Mouse (Mus musculus) intestine, embryonic 14.5 days (tissue): ENCODE data around the gene Gm10720. TPM values are rescaled to one million over a fixed set of nuclear protein-coding genes. Genes with fewer than 3 reads are reported as not detected.
"Not testable (repeated sequence)": the region's sequence is repeated elsewhere in the genome, so short reads cannot be mapped to it uniquely, and the experiment has no call there.

Experiments
- ATAC-seq: fragments of 200-750 bp; cut with Nextera tagmentation; replicated peaks from 2 replicates; pipeline ENCODE4 v1.8.0; 2017; ENCODE audit warnings: low read depth, moderate number of reproducible peaks, moderate TSS enrichment, moderate library complexity; ENCODE audit not compliant: low FRiP score, low TSS enrichment
- DNase-seq: peaks from one replicate; pipeline ENCODE4 v3.0.0-alpha.2; 2018; ENCODE audit warnings: low spot score
- H3K27ac ChIP-seq: fragments of 300-500 bp; sonication (generic); 2 replicates; pipeline ENCODE4 v1.5.1; 2014; ENCODE audit warnings: low read depth, mild to moderate bottlenecking, control low read depth
- H3K27me3 ChIP-seq: fragments of 300-500 bp; sonication (generic); replicated peaks from 2 replicates; pipeline ENCODE4 v1.6.1; 2014; ENCODE audit warnings: low read length, control low read depth; ENCODE audit not compliant: control insufficient read depth, insufficient read depth
- H3K36me3 ChIP-seq: fragments of 300-500 bp; sonication (generic); 2 replicates; pipeline ENCODE4 v1.6.1; 2014; ENCODE audit warnings: low read length, control low read depth; ENCODE audit not compliant: control insufficient read depth, insufficient read depth
- H3K4me1 ChIP-seq: fragments of 300-500 bp; sonication (generic); replicated peaks from 2 replicates; pipeline ENCODE4 v1.6.1; 2014; ENCODE audit warnings: low read length, control low read depth, mixed read lengths; ENCODE audit not compliant: control insufficient read depth, insufficient read depth
- H3K4me2 ChIP-seq: fragments of 300-500 bp; sonication (generic); 2 replicates; pipeline ENCODE4 v1.6.1; 2014; ENCODE audit warnings: low read length
- H3K4me3 ChIP-seq: fragments of 300-500 bp; sonication (generic); 2 replicates; pipeline ENCODE4 v1.5.1; 2014; ENCODE audit warnings: low read depth, low read length, control low read depth, mixed read lengths
- H3K9ac ChIP-seq: fragments of 300-500 bp; sonication (generic); 2 replicates; pipeline ENCODE4 v1.6.1; 2014; ENCODE audit warnings: mild to moderate bottlenecking, low read length
- H3K9me3 ChIP-seq: fragments of 300-500 bp; sonication (generic); 2 replicates; pipeline ENCODE4 v1.6.1; 2016; ENCODE audit warnings: low read length, control low read depth; ENCODE audit not compliant: control insufficient read depth
- WGBS: fragments of 180-500 bp; shearing (Covaris S2); extraction: QIAGEN DNeasy Blood & Tissue Kit; methylation state at CpG from one replicate; pipeline ENCODE4 v1.1.7; 2014; 5-methylcytosine and 5-hydroxymethylcytosine counted together
- microRNA-seq: library from miRNA; unstranded; fragments of <30 nt; microRNA quantifications from one replicate; pipeline ENCODE4, GENCODE M21; 2016
- polyA plus RNA-seq: library from polyadenylated mRNA; unstranded; fragments of >200 nt; fragmentation: Nextera tagmentation; extraction: Ambion mirVana; gene quantifications from 2 replicates; pipeline ENCODE4 v1.2.1, GENCODE M21; 2014

The Gm10720 gene
- polyA plus RNA-seq, 1 experiment from 2014 or later: not detected

DNA sequence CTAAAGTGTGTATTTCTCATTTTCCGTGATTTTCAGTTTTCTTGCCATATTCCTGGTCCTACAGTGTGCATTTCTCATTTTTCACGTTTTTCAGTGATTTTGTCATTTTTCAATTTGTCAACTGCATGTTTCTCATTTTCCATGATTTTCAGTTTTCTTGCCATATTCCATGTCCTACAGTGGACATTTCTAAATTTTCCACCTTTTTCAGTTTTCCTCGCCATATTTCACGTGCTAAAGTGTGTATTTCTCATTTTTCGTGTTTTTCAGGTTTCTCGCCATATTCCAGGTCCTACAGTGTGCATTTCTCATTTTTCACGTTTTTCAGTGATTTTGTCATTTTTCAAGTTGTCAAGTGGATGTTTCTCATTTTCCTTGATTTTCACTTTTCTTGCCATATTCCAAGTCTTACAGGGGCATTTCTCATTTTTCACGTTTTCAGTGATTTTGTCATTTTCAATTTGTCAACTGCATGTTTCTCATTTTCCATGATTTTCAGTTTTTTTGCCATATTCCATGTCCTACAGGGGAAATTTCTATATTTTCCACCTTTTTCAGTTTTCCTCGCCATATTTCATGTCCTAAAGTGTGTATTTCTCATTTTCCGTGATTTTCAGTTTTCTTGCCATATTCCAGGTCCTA is 15.3 kb downstream of the Gm10720 start:
- not testable (repeated sequence) for H3K4me2 ChIP-seq, H3K4me3 ChIP-seq, H3K4me1 ChIP-seq, ATAC-seq, H3K9me3 ChIP-seq, H3K27me3 ChIP-seq, H3K36me3 ChIP-seq, H3K9ac ChIP-seq, H3K27ac ChIP-seq
- 63% methylated on average over 2 of the region's 10 CpGs for WGBS
- peak; percentile 89 for DNase-seq

DNA sequence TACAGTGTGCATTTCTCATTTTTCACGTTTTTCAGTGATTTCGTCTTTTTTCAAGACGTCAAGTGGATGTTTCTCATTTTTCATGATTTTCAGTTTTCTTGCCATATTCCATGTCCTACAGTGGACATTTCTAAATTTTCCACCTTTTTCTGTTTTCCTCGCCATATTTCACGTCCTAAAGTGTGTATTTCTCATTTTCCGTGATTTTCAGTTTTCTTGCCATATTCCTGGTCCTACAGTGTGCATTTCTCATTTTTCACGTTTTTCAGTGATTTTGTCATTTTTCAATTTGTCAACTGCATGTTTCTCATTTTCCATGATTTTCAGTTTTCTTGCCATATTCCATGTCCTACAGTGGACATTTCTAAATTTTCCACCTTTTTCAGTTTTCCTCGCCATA is 18.8 kb downstream of the Gm10720 start, which contains the start of gene Gm17535:
Gene Gm17535 (plus strand): TSS at position 301 of the 400 bp plus-strand sequence.
- not testable (repeated sequence) for H3K36me3 ChIP-seq, DNase-seq, H3K4me3 ChIP-seq, H3K4me1 ChIP-seq, H3K9me3 ChIP-seq, H3K4me2 ChIP-seq, H3K27ac ChIP-seq, ATAC-seq, H3K27me3 ChIP-seq, H3K9ac ChIP-seq
- no CpG with 5 or more reads among the region's 8 CpGs for WGBS

DNA sequence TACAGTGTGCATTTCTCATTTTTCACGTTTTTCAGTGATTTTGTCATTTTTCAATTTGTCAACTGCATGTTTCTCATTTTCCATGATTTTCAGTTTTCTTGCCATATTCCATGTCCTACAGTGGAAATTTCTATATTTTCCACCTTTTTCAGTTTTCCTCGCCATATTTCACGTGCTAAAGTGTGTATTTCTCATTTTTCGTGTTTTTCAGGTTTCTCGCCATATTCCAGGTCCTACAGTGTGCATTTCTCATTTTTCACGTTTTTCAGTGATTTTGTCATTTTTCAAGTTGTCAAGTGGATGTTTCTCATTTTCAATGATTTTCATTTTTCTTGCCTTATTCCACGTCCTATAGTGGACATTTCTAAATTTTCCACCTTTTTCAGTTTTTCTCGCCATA is 21.1 kb downstream of the Gm10720 start, which contains the start of gene Gm10715:
Gene Gm10715 (plus strand): TSS at position 301 of the 400 bp plus-strand sequence.
- not testable (repeated sequence) for H3K27me3 ChIP-seq, DNase-seq, ATAC-seq, H3K9ac ChIP-seq, H3K4me1 ChIP-seq, H3K4me3 ChIP-seq, H3K4me2 ChIP-seq, H3K9me3 ChIP-seq, H3K36me3 ChIP-seq, H3K27ac ChIP-seq
- WGBS: 74% methylated on average over 6 of the region's 8 CpGs

DNA sequence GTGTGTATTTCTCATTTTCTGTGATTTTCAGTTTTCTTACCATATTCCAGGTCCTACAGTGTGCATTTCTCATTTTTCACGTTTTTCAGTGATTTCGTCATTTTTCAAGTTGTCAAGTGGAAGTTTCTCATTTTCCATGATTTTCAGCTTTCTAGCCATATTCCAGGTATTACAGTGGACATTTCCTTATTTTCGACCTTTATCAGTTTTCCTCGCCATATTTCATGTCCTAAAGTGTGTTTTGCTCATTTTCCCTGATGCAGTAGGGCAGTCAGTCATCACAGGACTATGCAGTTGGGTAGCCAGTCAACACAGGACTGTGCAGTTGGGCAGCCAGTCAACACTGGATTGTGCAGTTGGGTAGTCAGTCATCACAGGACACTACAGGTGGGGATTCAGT is 22.7 kb downstream of the Gm10720 start:
- not testable (repeated sequence) for H3K9me3 ChIP-seq, H3K36me3 ChIP-seq, H3K4me2 ChIP-seq, H3K27ac ChIP-seq, H3K9ac ChIP-seq, DNase-seq, ATAC-seq, H3K4me3 ChIP-seq, H3K27me3 ChIP-seq, H3K4me1 ChIP-seq
- 60% methylated on average over 4 of the region's 4 CpGs for WGBS

Small RNAs within 50 kb of the gene (microRNA-seq; reads per million reads assigned to microRNA genes)
- not detected for gene Mir101c

Other genes starting within 250 kb of the Gm10720 start
- not detected in 2 replicates for gene Gm10722, start 14.7 kb upstream of the Gm10720 start, polyA plus RNA-seq
- not detected in 2 replicates for gene Gm11168, start 12.3 kb upstream of the Gm10720 start, polyA plus RNA-seq
- not detected in 2 replicates for gene Gm10721, start 2.5 kb upstream of the Gm10720 start, polyA plus RNA-seq
- not detected in 2 replicates for gene Gm10719, start 1.8 kb downstream of the Gm10720 start, polyA plus RNA-seq
- gene Gm10718, start 7.9 kb downstream of the Gm10720 start, polyA plus RNA-seq: 0.32 and 0.81 TPM in 2 replicates
- gene Gm10717, start 9.8 kb downstream of the Gm10720 start, polyA plus RNA-seq: not detected in 2 replicates
- gene Gm17535, start 18.9 kb downstream of the Gm10720 start, polyA plus RNA-seq: not detected in 2 replicates
- gene Gm10715, start 21.2 kb downstream of the Gm10720 start, polyA plus RNA-seq: not detected in 2 replicates